Mouse (Mus musculus) lung, embryonic 15.5 days (tissue): ENCODE results near the gene Nt5c1a. TPM values are rescaled to one million over a fixed set of nuclear protein-coding genes. Genes with fewer than 3 reads are reported as not detected.
A peak's percentile ranks its signal among the peaks of the same experiment; 100 is the strongest.
"Not testable (repeated sequence)": the region's sequence is repeated elsewhere in the genome, so short reads cannot be mapped to it uniquely, and the experiment has no call there.

ENCODE experiments used
- ATAC-seq: fragments of 200-750 bp; cut with Nextera tagmentation; 2 replicates; pipeline ENCODE4 v1.8.0; 2017; ENCODE audit warnings: moderate number of reproducible peaks, borderline replicate concordance; ENCODE audit not compliant: low FRiP score, low TSS enrichment; ENCODE audit errors: extremely low read depth
- H3K27ac ChIP-seq: fragments of 300-500 bp; sonication (generic); 2 replicates; pipeline ENCODE4 v1.5.1; 2015; ENCODE audit warnings: moderate library complexity, mild to moderate bottlenecking, inconsistent platforms
- H3K27me3 ChIP-seq: fragments of 300-500 bp; sonication (generic); 2 replicates; pipeline ENCODE4 v1.6.1; 2015; ENCODE audit warnings: inconsistent platforms
- H3K36me3 ChIP-seq: fragments of 300-500 bp; sonication (generic); 2 replicates; pipeline ENCODE4 v1.6.1; 2015; ENCODE audit warnings: inconsistent platforms
- H3K4me1 ChIP-seq: fragments of 300-500 bp; sonication (generic); 2 replicates; pipeline ENCODE4 v1.6.1; 2015; ENCODE audit warnings: inconsistent platforms
- H3K4me2 ChIP-seq: fragments of 300-500 bp; sonication (generic); 2 replicates; pipeline ENCODE4 v1.6.1; 2015; ENCODE audit warnings: inconsistent platforms, mild to moderate bottlenecking, moderate library complexity
- H3K4me3 ChIP-seq: fragments of 300-500 bp; sonication (generic); 2 replicates; pipeline ENCODE4 v1.5.1; 2015; ENCODE audit warnings: mild to moderate bottlenecking, inconsistent platforms
- H3K9ac ChIP-seq: fragments of 300-500 bp; sonication (generic); 2 replicates; pipeline ENCODE4 v1.6.1; 2015; ENCODE audit warnings: inconsistent platforms
- H3K9me3 ChIP-seq: fragments of 300-500 bp; sonication (generic); 2 replicates; pipeline ENCODE4 v1.6.1; 2016; ENCODE audit warnings: inconsistent platforms
- WGBS: fragments of 180-500 bp; shearing (Covaris S2); methylation state at CpG from one replicate; pipeline ENCODE4 v1.1.7; 2015; 5-methylcytosine and 5-hydroxymethylcytosine counted together
- polyA plus RNA-seq: library from polyadenylated mRNA; unstranded; fragments of >200 nt; fragmentation: Nextera tagmentation; extraction: Ambion mirVana; gene quantifications from 2 replicates; pipeline ENCODE4 v1.2.1, GENCODE M21; 2015

The Nt5c1a gene
- not detected in 2 replicates for polyA plus RNA-seq

GRCm38 (mm10) chr4:123201186-123202093 is at the start of gene Nt5c1a:
Gene Nt5c1a (plus strand): TSS chr4:123201504.
- no peak within 1 kb of the TSS for H3K27ac ChIP-seq
- peaks cover 53% of the 10 kb centered on the region for H3K27me3 ChIP-seq
- H3K9ac ChIP-seq, result no peak within 1 kb of the TSS
- H3K4me2 ChIP-seq, result peak within 1 kb of the TSS; percentile 57
- ATAC-seq, result no peak
- peak within 1 kb of the TSS; percentile 29 for H3K4me3 ChIP-seq
- H3K9me3 ChIP-seq, result no peaks in the 10 kb centered on the region
- 1% methylated on average over 54 of the region's 58 CpGs for WGBS
- no peaks in the 10 kb centered on the region for H3K36me3 ChIP-seq
- peaks cover 14% of the 10 kb centered on the region for H3K4me1 ChIP-seq

GRCm38 (mm10) chr4:123152003-123152402 is 49.3 kb upstream of the Nt5c1a start:
- H3K9me3 ChIP-seq, result no peaks in the 10 kb centered on the region
- no peak overlapping the region for H3K27ac ChIP-seq
- no peaks in the 10 kb centered on the region; the same call in 1 of the 2 replicates for H3K27me3 ChIP-seq
- no peak overlapping the region for H3K4me2 ChIP-seq
- WGBS, result 71% methylated on average over 4 of the region's 4 CpGs
- ATAC-seq, result no peak
- no peaks in the 10 kb centered on the region for H3K36me3 ChIP-seq
- no peak overlapping the region for H3K9ac ChIP-seq
- H3K4me1 ChIP-seq, result no peaks in the 10 kb centered on the region
- H3K4me3 ChIP-seq, result no peak overlapping the region

- Histone ChIP-seq H3K9ac (no peak overlapping the region), H3K27ac (no peak overlapping the region), H3K27me3 (no peaks in the 10 kb centered on the region; the same call in 1 of the 2 replicates), H3K36me3 (no peaks in the 10 kb centered on the region), H3K4me3 (no peak overlapping the region), H3K9me3 (no peaks in the 10 kb centered on the region), H3K4me2 (no peak overlapping the region), H3K4me1 (no peaks in the 10 kb centered on the region)
- no peak for ATAC-seq
- WGBS, result 28% methylated on average over 5 of the region's 5 CpGs
Measured at GRCm38 (mm10) chr4:123152976-123153375, 48.3 kb upstream of the Nt5c1a start.

- Histone ChIP-seq H3K27me3 (no peaks in the 10 kb centered on the region; the same call in 1 of the 2 replicates), H3K9ac (no peak overlapping the region), H3K4me1 (no peaks in the 10 kb centered on the region), H3K27ac (no peak overlapping the region), H3K9me3 (no peaks in the 10 kb centered on the region), H3K36me3 (no peaks in the 10 kb centered on the region), H3K4me3 (no peak overlapping the region), H3K4me2 (no peak overlapping the region)
- no peak for ATAC-seq
- 25% methylated on average over 4 of the region's 4 CpGs for whole genome bisulfite sequencing
Measured at GRCm38 (mm10) chr4:123155004-123155403, 46.3 kb upstream of the Nt5c1a start.

GRCm38 (mm10) chr4:123155427-123155826 is 45.9 kb upstream of the Nt5c1a start:
- no peaks in the 10 kb centered on the region for H3K4me1 ChIP-seq
- no peak overlapping the region for H3K9ac ChIP-seq
- H3K36me3 ChIP-seq, result no peaks in the 10 kb centered on the region
- H3K9me3 ChIP-seq, result no peaks in the 10 kb centered on the region
- no peak overlapping the region for H3K27ac ChIP-seq
- ATAC-seq, result no peak
- 65% methylated on average over 2 of the region's 2 CpGs for WGBS
- no peak overlapping the region for H3K4me2 ChIP-seq
- no peak overlapping the region for H3K4me3 ChIP-seq
- H3K27me3 ChIP-seq, result no peaks in the 10 kb centered on the region; the same call in 1 of the 2 replicates

GRCm38 (mm10) chr4:123155840-123156239 is 45.5 kb upstream of the Nt5c1a start:
- H3K4me1 ChIP-seq, result no peaks in the 10 kb centered on the region
- H3K27ac ChIP-seq, result no peak overlapping the region
- H3K36me3 ChIP-seq, result no peaks in the 10 kb centered on the region
- no peak overlapping the region for H3K4me3 ChIP-seq
- no peak overlapping the region for H3K4me2 ChIP-seq
- H3K9me3 ChIP-seq, result no peaks in the 10 kb centered on the region
- H3K9ac ChIP-seq, result no peak overlapping the region
- no peaks in the 10 kb centered on the region; the same call in 1 of the 2 replicates for H3K27me3 ChIP-seq
- no peak for ATAC-seq

GRCm38 (mm10) chr4:123160571-123160970 is 40.7 kb upstream of the Nt5c1a start:
- Histone ChIP-seq H3K27ac (no peak overlapping the region), H3K4me1 (no peaks in the 10 kb centered on the region), H3K4me3 (no peak overlapping the region), H3K9me3 (no peaks in the 10 kb centered on the region), H3K4me2 (no peak overlapping the region), H3K9ac (no peak overlapping the region), H3K27me3 (peaks cover 31% of the 10 kb centered on the region), H3K36me3 (no peaks in the 10 kb centered on the region)
- no peak for ATAC-seq
- 71% methylated on average over 6 of the region's 6 CpGs for WGBS

- H3K36me3 ChIP-seq, ATAC-seq, H3K4me1 ChIP-seq, H3K27ac ChIP-seq, H3K9ac ChIP-seq, H3K4me2 ChIP-seq, H3K4me3 ChIP-seq, H3K9me3 ChIP-seq: not testable (repeated sequence)
- peaks cover 31% of the 10 kb centered on the region for H3K27me3 ChIP-seq
- 69% methylated on average over 3 of the region's 3 CpGs for WGBS
Measured at GRCm38 (mm10) chr4:123161251-123161650, 40.1 kb upstream of the Nt5c1a start.

GRCm38 (mm10) chr4:123162305-123162917 is 38.9 kb upstream of the Nt5c1a start:
- H3K4me3 ChIP-seq, result no peak overlapping the region
- H3K4me2 ChIP-seq, result 0 out of 2 replicates have a peak overlapping the region, but pooled peaks have one; percentile 20
- no peak overlapping the region for H3K27ac ChIP-seq
- no peaks in the 10 kb centered on the region for H3K9me3 ChIP-seq
- H3K36me3 ChIP-seq, result no peaks in the 10 kb centered on the region
- H3K27me3 ChIP-seq, result peaks cover 31% of the 10 kb centered on the region
- no peaks in the 10 kb centered on the region for H3K4me1 ChIP-seq
- WGBS, result 10% methylated on average over 15 of the region's 15 CpGs
- no peak overlapping the region for H3K9ac ChIP-seq
- ATAC-seq, result no peak

GRCm38 (mm10) chr4:123164157-123164556 is 37.1 kb upstream of the Nt5c1a start:
- Histone ChIP-seq H3K9me3 (no peaks in the 10 kb centered on the region), H3K4me1 (no peaks in the 10 kb centered on the region), H3K9ac (no peak overlapping the region), H3K27ac (no peak overlapping the region), H3K27me3 (peaks cover 31% of the 10 kb centered on the region), H3K36me3 (no peaks in the 10 kb centered on the region), H3K4me3 (no peak overlapping the region), H3K4me2 (no peak overlapping the region)
- 61% methylated on average over 15 of the region's 15 CpGs for WGBS
- ATAC-seq, result no peak

- H3K4me2 ChIP-seq, result no peak overlapping the region
- H3K27ac ChIP-seq, result no peak overlapping the region
- no peak for ATAC-seq
- H3K4me3 ChIP-seq, result no peak overlapping the region
- peaks cover 25% of the 10 kb centered on the region; the same call in 1 of the 2 replicates for H3K27me3 ChIP-seq
- no peaks in the 10 kb centered on the region for H3K4me1 ChIP-seq
- H3K9ac ChIP-seq, result no peak overlapping the region
- H3K36me3 ChIP-seq, result no peaks in the 10 kb centered on the region
- H3K9me3 ChIP-seq, result no peaks in the 10 kb centered on the region
Measured at GRCm38 (mm10) chr4:123171811-123172210, 29.5 kb upstream of the Nt5c1a start.
